Mouse (Mus musculus): ENCODE data around the gene Kif3c. TPM values are rescaled to one million over a fixed set of nuclear protein-coding genes. Genes with fewer than 3 reads are reported as not detected.

The Kif3c gene
- polyA plus RNA-seq (2012), result 2.0 and 2.7 TPM in 2 replicates

DNA sequence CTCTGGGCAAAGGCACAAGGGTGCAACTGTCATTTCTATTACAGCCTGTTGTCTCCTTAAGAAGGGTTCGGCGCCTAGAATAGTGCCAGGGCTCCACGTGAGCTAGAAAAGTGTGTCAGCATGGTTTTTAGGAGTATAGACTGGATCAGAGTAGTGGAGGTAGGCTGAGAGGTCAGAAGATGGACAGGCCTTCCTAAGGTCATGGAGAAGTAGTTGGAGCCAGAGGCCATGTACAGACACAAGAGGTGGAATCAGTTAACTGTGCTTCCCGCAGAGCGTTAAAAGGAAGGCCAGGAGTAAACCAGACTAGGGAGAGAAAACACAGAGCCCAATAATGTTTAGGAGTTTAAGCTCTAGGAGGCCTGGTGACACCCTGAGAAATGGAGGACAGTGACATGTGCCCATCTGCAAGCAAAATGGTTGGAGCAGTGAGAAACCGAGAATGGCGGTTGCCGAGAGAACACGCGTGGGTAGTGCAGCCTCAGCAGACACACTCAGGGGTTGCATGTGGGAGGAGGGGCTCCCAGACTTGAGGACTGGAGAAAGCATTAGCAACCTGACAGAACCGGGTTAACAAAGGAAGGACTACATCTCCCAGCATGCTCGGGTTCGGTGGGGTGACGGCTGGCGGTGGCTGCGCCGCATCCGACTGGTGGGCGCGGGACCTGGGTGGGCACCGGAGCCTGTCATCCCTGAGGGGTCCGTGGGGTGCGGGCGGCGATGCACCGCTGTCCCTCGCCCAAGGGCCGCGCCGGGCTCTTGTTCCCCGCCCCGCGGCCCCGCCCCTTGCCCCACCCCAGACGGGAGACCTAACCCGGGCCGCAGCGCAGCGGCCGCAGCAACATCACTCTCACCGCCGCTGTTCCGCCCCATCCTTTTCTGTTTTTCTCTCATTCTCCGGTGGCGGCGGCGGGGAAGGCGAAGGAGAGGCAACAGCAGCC, at the start of gene Kif3c:
TSS of gene Kif3c (plus strand) at position 625 of the 941 bp plus-strand sequence.

DNA sequence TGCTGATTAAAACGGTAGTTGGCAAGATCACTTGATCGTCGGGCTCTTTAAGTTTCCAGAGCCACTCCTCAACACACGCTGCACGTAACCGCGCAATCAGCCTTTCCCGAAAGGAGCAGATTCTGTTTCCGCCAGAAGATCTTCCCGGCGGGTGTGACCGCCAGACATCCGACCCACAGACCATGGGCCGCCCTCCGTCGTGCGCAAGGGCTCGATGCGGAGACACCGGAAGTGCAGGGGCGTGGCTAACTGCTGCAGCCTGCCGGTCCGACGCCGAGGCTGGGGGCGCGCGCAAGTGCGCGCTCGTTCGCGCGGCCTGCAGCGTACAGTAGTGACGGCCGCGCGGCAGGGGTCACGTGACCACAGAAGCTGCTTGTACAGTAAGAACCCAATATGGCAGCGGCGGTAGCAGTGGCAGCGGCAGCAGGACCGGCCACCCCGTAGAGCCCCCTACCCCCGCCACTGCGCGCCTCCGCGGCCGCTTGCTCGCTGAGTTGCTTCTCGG, 61.6 kb downstream of the Kif3c start, which contains the start of gene Asxl2:
TSS of gene Asxl2 (plus strand) at position 328 of the 505 bp plus-strand sequence.

Other genes with a start within 250 kb of the Kif3c start
- gene Rab10, start 55.2 kb upstream of the Kif3c start, polyA plus RNA-seq (2012), result 37.7 and 39.1 TPM in 2 replicates
- 12.4 and 16.2 TPM in 2 replicates for gene Asxl2, start 61.7 kb downstream of the Kif3c start, polyA plus RNA-seq (2012)
- gene Dtnb, start 207.2 kb downstream of the Kif3c start, polyA plus RNA-seq (2012), result 40.4 and 56.6 TPM in 2 replicates

Measured in megakaryocyte-erythroid progenitor cell, adult 5 weeks (primary cell).